Mouse (Mus musculus) lung, postnatal 4 days (tissue): Measurements from ENCODE around the gene B3gntl1.
A peak's percentile ranks its signal among the peaks of the same experiment; 100 is the strongest.

Experiments used
- DNase-seq, 2 experiments: peaks; one replicate each; pipeline ENCODE4 v3.0.0; 2021

B3gntl1 gene

GRCm38 (mm10) chr11:121645394-121645793, 27.6 kb downstream of the B3gntl1 start:
- DNase-seq: no peak

DNA sequence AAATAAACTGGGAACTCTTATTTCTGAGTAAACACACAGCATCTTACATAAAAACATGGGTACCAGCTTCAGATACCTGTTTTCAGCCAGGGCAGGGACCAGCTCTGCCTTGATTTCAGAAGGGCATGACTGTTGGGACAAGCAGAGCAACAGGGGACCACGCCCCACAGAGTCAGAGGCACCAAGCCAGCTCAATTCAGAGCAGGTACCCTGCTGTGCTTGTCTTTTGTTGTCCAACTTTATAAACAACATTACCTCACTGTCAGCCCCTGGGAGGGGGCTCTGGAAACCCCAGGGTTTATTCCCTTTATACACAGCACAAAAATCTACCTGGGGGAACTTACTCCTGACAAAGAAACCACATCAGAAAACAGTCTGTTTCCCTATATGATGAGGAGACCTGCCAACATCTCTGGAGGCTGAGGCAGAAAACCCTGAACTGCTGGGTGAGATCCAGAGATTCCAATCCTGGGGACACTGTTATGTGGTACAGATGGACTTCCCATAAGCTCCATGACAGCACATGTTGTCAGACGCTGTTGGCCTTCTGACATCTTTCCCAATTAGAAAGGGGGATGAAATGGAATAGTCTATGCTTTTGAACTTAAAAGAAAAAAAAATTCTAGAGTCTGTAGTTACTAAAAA, 31.3 kb downstream of the B3gntl1 start:
- no peak for DNase-seq

GRCm38 (mm10) chr11:121636646-121637045, 36.3 kb downstream of the B3gntl1 start:
- peak in 1 of 2 experiments; percentile 6 for DNase-seq

- DNase-seq: peak in 1 of 2 experiments; percentile 16
These were observed 41.5 kb downstream of the B3gntl1 start for GRCm38 (mm10) chr11:121631410-121631809.

DNA sequence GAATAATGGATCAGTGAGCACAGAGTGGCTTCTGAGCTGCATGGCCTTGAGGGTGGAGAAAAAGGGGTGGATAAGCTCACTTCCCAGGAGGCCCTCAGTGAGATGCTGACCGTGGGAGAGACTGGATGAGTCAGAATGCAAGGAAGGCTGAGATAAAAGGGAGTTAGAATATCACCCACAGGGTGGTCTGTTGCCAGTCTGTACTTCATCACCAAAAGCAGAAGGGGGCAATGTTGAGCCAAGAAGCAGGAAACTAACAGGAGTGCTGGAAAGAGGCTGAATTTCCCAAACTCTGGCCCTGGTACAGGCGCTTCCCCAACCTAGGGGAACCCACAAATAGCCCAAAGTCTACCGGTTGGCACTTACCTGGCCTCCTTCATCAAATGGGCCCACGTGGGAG, 42.5 kb downstream of the B3gntl1 start:
- peak; percentile 17 to 20 for DNase-seq

DNA sequence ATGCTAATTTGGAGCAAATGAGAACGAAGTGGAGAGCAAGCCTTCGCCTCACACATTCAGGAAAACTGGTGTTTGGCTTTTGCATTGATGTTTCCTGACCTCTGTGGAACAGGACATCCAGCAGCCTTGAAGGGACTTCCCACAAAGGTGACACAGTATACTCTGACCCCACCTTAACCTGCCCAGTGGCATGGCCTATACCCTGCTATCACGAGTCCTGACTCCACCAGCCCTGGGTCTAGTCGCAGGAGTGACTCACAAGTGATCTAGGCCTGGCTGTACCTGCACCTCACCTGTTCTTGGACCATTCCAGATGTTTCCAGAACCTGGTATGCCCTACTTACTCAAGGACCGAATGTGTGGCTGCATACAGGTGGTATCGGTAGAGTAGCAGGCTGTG, 43.4 kb downstream of the B3gntl1 start:
- DNase-seq: no peak

GRCm38 (mm10) chr11:121627521-121627920, 45.4 kb downstream of the B3gntl1 start:
- DNase-seq: peak in 1 of 2 experiments; percentile 3

DNA sequence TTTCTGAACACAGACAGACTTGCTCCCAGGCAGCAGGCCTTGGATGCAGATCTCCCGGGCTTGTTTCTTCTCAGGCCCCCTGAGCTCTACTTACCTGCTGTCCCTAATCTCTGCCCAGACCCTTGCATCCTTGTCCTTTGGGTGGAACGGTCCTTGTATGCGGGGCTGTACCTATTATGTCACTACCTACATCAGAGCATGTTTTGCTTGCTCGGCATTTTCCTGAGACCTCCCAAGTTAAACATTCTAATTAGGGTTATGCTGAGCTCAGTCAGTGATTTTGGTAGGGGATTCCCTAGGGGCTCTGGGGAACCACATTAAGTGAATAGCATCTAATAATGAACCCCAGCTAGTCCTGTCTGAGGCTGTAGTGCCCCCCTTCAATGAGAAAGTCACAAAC, 47.9 kb downstream of the B3gntl1 start:
- DNase-seq: no peak

DNA sequence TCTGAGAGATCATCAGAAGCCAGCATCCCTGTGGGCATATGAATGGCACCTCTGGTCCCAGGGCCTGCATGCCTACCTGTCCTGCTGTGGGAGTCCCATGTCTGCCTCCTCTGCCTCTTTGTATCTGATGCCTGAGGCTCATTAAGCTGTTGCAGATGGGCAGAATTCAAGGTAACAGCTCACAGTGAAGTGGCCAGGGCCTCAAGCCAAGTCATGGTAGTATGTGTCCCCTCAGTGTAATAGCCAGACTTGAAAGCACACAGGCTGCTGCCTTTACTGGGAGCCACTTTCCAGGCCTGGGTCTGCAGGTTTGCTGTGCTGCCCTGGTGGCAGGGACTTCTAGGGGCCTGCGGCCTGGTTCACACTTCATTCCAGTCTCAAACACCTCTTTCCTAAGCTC, 55.6 kb downstream of the B3gntl1 start:
- no peak for DNase-seq

DNA sequence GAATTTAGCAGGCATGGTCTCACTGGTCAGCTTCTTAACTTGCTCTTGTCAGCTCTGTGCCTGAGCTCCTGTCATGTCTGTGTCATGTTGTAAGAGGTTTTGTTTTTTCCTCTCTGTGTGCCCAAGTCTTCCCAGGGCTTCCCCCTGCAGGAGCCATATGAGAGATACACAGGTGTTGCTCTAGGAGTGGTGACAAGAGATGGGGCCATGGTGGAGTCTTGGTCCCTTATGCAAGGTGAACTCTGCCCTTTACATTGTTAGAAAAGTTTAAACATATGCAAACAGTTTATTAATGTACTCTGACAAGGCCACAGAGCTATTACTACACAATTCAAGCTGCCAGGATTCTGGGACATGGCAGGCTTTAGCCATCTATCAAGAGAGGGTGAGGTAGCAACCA, 56.5 kb downstream of the B3gntl1 start:
- DNase-seq: no peak

- DNase-seq: no peak
These were observed 56.9 kb downstream of the B3gntl1 start for GRCm38 (mm10) chr11:121615961-121616485.

- DNase-seq: no peak
These were observed 62.0 kb downstream of the B3gntl1 start for GRCm38 (mm10) chr11:121610976-121611375.

DNA sequence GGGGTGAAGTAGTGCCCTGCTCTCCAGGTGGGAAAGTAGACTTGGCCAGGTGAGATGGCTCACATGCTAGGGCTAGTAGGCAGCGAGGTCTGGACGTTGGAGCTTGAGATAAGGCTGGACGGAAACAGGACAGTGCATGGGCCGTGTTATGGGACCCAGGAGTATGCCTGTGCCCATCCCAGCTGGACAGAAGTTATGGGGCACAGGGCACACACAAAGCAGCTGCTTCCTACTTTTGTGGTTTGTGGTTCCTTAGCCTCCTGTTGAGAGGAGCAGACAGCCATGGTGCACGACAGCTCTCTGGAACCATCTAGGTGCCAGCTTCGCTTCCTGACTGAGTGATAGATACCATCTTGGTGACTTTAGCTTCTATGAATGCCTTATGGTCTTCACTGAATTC, 67.3 kb downstream of the B3gntl1 start:
- DNase-seq: no peak

- no peak for DNase-seq
These were observed 71.5 kb downstream of the B3gntl1 start for GRCm38 (mm10) chr11:121601422-121601821.

DNA sequence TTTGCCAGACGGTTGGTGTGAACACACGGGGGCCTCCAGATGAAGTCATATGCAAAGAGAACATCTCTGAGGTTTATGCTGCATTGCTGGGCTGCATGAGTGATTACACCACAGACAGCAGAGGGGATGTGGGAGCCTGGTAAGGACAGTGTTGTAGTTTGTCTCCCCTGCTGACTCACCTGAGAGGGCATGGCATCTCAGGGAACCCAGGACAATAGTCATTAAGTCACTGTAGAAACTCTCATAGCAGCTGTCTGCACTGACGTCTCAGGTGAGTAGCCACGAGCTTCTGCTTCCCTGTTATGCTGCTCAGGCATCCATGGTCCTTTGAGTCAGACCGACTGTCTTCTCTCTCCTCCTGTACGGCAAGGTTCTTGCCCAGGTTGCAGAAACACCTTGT, 75.7 kb downstream of the B3gntl1 start:
- DNase-seq: no peak

- DNase-seq: no peak
These were observed 91.1 kb downstream of the B3gntl1 start for GRCm38 (mm10) chr11:121581856-121582255.
